Mouse (Mus musculus) forebrain, embryonic 15.5 days (tissue): ENCODE measurements around the gene Otulin. TPM values are rescaled to one million over a fixed set of nuclear protein-coding genes. Genes with fewer than 3 reads are reported as not detected.

Experiments used
- ATAC-seq: fragments of 200-750 bp; cut with Nextera tagmentation; replicated peaks from 2 replicates; pipeline ENCODE4 v1.8.0; 2017; ENCODE audit warnings: mild to moderate bottlenecking, moderate TSS enrichment, moderate library complexity
- H3K27ac ChIP-seq: fragments of 300-500 bp; sonication (generic); replicated peaks from 2 replicates; pipeline ENCODE4 v1.5.1; 2015; ENCODE audit warnings: mild to moderate bottlenecking, inconsistent platforms
- H3K27me3 ChIP-seq: fragments of 300-500 bp; sonication (generic); 2 replicates; pipeline ENCODE4 v1.6.1; 2015; ENCODE audit warnings: inconsistent platforms
- H3K36me3 ChIP-seq: fragments of 300-500 bp; sonication (generic); 2 replicates; pipeline ENCODE4 v1.6.1; 2015; ENCODE audit warnings: mild to moderate bottlenecking, inconsistent platforms
- H3K4me1 ChIP-seq: fragments of 300-500 bp; sonication (generic); 2 replicates; pipeline ENCODE4 v1.6.1; 2015; ENCODE audit warnings: inconsistent platforms
- H3K4me2 ChIP-seq: fragments of 300-500 bp; sonication (generic); replicated peaks from 2 replicates; pipeline ENCODE4 v1.6.1; 2015; ENCODE audit warnings: mild to moderate bottlenecking, inconsistent platforms
- H3K4me3 ChIP-seq: fragments of 300-500 bp; sonication (generic); 2 replicates; pipeline ENCODE4 v1.5.1; 2015; ENCODE audit warnings: mild to moderate bottlenecking, inconsistent platforms
- H3K9ac ChIP-seq: fragments of 300-500 bp; sonication (generic); replicated peaks from 2 replicates; pipeline ENCODE4 v1.6.1; 2015; ENCODE audit warnings: mild to moderate bottlenecking, inconsistent platforms
- H3K9me3 ChIP-seq: fragments of 300-500 bp; sonication (generic); 2 replicates; pipeline ENCODE4 v1.6.1; 2016; ENCODE audit warnings: inconsistent platforms
- WGBS: fragments of 180-500 bp; shearing (Covaris S2); methylation state at CpG from one replicate; pipeline ENCODE4 v1.1.7; 2015; ENCODE audit warnings: mixed read lengths; 5-methylcytosine and 5-hydroxymethylcytosine counted together
- polyA plus RNA-seq: library from polyadenylated mRNA; unstranded; fragments of >200 nt; fragmentation: Nextera tagmentation; extraction: Ambion mirVana; gene quantifications from 2 replicates; pipeline ENCODE4 v1.2.1, GENCODE M21; 2015

Otulin gene
- polyA plus RNA-seq, 1 experiment from 2014 or later: 30.7 TPM

GRCm38 (mm10) chr15:27625014-27625889 lies 5.2 kb downstream of the Otulin start:
- Histone ChIP-seq H3K4me3 (no peak overlapping the region), H3K4me2 (no peak overlapping the region), H3K27me3 (no peaks in the 10 kb centered on the region), H3K4me1 (peaks cover 17% of the 10 kb centered on the region), H3K36me3 (peaks cover 11% of the 10 kb centered on the region; the same call in 1 of the 2 replicates), H3K9me3 (no peaks in the 10 kb centered on the region), H3K27ac (no peak overlapping the region), H3K9ac (no peak overlapping the region)
- WGBS: 90% methylated on average over 13 of the region's 13 CpGs
- no peak for ATAC-seq

GRCm38 (mm10) chr15:27623286-27623685 lies 7.2 kb downstream of the Otulin start:
- Histone ChIP-seq H3K4me1 (no peaks in the 10 kb centered on the region), H3K4me2 (no peak overlapping the region), H3K27ac (no peak overlapping the region), H3K9me3 (no peaks in the 10 kb centered on the region), H3K27me3 (no peaks in the 10 kb centered on the region), H3K36me3 (peaks cover 21% of the 10 kb centered on the region), H3K4me3 (no peak overlapping the region), H3K9ac (no peak overlapping the region)
- 93% methylated on average over 6 of the region's 6 CpGs for WGBS
- ATAC-seq: no peak

DNA sequence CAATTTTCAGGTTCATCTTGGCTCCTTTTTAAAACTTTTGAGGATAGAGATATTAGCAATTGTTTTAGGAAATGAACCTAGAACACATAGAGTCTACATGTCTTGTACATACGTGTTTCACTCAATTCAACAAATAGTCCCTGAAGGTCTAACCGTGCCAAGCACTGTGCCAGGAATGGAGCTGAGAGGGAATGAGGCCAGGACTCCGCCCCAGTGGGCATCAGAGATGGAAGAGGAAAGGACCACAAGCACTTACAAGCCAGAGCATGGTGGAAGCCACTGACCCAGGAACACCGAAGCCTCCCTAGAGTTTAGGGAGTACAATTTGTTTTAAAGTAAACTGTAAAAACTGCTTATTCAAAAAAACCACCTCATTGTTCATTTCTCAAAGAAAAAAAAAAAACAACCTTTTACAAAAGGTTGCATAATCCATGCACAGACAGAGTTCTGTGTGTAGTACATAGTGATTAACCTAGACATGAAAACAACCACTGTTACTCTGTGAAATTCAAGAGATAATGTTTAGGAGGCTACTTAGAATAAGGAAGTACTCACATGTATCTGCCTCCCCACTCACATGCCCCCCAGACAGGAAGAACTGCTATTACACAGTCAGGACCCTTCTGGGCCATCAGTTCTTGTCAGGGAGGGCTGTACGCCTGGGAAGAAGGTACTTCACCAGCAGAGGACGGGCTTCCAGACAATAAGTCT lies 9.9 kb downstream of the Otulin start:
- ATAC-seq: no peak
- no peak overlapping the region for H3K4me2 ChIP-seq
- H3K4me1 ChIP-seq: no peaks in the 10 kb centered on the region
- H3K36me3 ChIP-seq: peaks cover 25% of the 10 kb centered on the region
- no peak overlapping the region for H3K4me3 ChIP-seq
- no peak overlapping the region for H3K9ac ChIP-seq
- no peaks in the 10 kb centered on the region for H3K27me3 ChIP-seq
- WGBS: 84% methylated on average over 6 of the region's 6 CpGs
- no peak overlapping the region for H3K27ac ChIP-seq
- no peaks in the 10 kb centered on the region for H3K9me3 ChIP-seq

GRCm38 (mm10) chr15:27619683-27620082 lies 10.8 kb downstream of the Otulin start:
- Histone ChIP-seq H3K27me3 (no peaks in the 10 kb centered on the region), H3K36me3 (peaks cover 29% of the 10 kb centered on the region), H3K9me3 (no peaks in the 10 kb centered on the region), H3K4me2 (no peak overlapping the region), H3K4me3 (no peak overlapping the region), H3K4me1 (no peaks in the 10 kb centered on the region), H3K9ac (no peak overlapping the region), H3K27ac (no peak overlapping the region)
- ATAC-seq: no peak
- WGBS: 83% methylated on average over 3 of the region's 3 CpGs

DNA sequence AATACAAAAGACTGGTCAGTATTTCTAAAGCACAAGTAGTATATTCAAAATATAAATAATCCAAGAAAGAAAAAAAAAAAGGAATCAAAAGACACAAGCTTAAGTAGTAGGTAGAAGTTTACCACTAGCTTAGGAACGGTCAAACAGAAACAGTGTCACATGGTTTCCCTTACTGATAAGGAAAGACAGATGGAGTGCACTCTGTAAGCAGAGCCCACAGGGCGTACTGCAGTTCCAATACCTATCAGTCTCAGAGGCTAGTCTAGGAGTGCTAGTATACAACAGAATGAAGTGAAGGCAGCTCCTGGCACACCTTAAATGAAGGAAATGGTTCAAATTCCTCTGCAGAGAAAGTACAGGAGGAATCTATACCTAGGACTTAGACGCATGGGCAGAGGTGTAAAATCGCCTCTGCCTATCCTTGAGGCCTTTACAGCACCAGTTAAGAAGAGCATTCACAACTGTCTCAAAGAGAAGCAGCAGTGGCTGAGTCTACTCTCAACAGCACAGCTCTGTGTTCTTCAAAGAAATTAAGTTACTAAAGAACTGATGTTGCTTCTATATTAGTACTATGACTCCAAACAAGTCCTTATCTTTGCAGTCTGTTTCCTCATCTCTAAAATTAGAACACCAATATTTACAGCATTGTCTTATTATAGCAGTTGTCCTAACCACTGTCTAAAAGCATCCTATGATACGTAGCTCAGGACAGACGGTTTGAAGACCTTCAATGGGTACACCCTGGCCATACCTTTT lies 11.5 kb downstream of the Otulin start:
- H3K27me3 ChIP-seq: no peaks in the 10 kb centered on the region
- H3K27ac ChIP-seq: no peak overlapping the region
- no peak overlapping the region for H3K9ac ChIP-seq
- WGBS: 89% methylated on average over 6 of the region's 6 CpGs
- H3K4me3 ChIP-seq: no peak overlapping the region
- H3K4me1 ChIP-seq: no peaks in the 10 kb centered on the region
- peaks cover 32% of the 10 kb centered on the region for H3K36me3 ChIP-seq
- no peak for ATAC-seq
- H3K4me2 ChIP-seq: no peak overlapping the region
- no peaks in the 10 kb centered on the region for H3K9me3 ChIP-seq

- 96% methylated on average over 3 of the region's 3 CpGs for WGBS
- Histone ChIP-seq H3K4me2 (no peak overlapping the region), H3K36me3 (peaks cover 24% of the 10 kb centered on the region)
Observed at GRCm38 (mm10) chr15:27617227-27617626, 13.3 kb downstream of the Otulin start.

GRCm38 (mm10) chr15:27616159-27616558 lies 14.3 kb downstream of the Otulin start:
- Histone ChIP-seq H3K4me3 (no peak overlapping the region), H3K27me3 (no peaks in the 10 kb centered on the region), H3K36me3 (peaks cover 24% of the 10 kb centered on the region), H3K9me3 (no peaks in the 10 kb centered on the region), H3K4me2 (no peak overlapping the region), H3K4me1 (peaks cover 4% of the 10 kb centered on the region; the same call in 1 of the 2 replicates), H3K9ac (no peak overlapping the region), H3K27ac (no peak overlapping the region)
- no peak for ATAC-seq
- 83% methylated on average over 4 of the region's 4 CpGs for WGBS

More at GRCm38 (mm10) chr15:27617227-27617626, 13.3 kb downstream of the Otulin start:
- Histone ChIP-seq H3K27ac (no peak overlapping the region), H3K4me1 (peaks cover 4% of the 10 kb centered on the region; the same call in 1 of the 2 replicates), H3K9me3 (no peaks in the 10 kb centered on the region), H3K4me3 (no peak overlapping the region), H3K9ac (no peak overlapping the region), H3K27me3 (no peaks in the 10 kb centered on the region)
- ATAC-seq: no peak

DNA sequence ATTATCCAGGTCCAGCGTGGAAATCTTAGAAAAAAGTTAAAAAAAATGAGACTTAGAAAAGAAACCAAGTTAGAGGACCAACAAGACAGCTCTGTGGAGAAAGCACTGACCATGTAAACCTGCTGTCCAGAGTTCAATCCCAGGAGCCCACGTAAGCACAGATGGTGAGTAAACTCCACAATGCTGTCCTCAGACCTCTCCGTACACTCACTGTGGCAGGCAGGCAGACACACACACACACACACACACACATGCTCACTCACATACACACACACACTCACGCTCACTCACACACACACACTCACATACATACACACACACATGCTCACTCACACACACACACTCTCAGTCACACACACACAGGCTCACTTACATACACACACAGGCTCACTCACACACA lies 17.2 kb downstream of the Otulin start:
- 0 out of 2 replicates have a peak, but pooled peaks have one; percentile 24 for ATAC-seq
- WGBS: 93% methylated on average over 4 of the region's 4 CpGs
- H3K9ac ChIP-seq: no peak overlapping the region
- no peaks in the 10 kb centered on the region for H3K27me3 ChIP-seq
- no peak overlapping the region for H3K4me2 ChIP-seq
- H3K9me3 ChIP-seq: no peaks in the 10 kb centered on the region
- H3K4me3 ChIP-seq: no peak overlapping the region
- H3K36me3 ChIP-seq: peaks cover 21% of the 10 kb centered on the region
- H3K27ac ChIP-seq: no peak overlapping the region
- peaks cover 4% of the 10 kb centered on the region; the same call in 1 of the 2 replicates for H3K4me1 ChIP-seq

- Histone ChIP-seq H3K4me3 (no peak overlapping the region), H3K9ac (no peak overlapping the region), H3K9me3 (no peaks in the 10 kb centered on the region), H3K27ac (no peak overlapping the region), H3K36me3 (peaks cover 22% of the 10 kb centered on the region), H3K4me1 (peaks cover 4% of the 10 kb centered on the region; the same call in 1 of the 2 replicates), H3K27me3 (no peaks in the 10 kb centered on the region), H3K4me2 (no peak overlapping the region)
- 42% methylated on average over 6 of the region's 6 CpGs for WGBS
- ATAC-seq: peak; percentile 85
Observed at GRCm38 (mm10) chr15:27612533-27613221, 17.8 kb downstream of the Otulin start.

DNA sequence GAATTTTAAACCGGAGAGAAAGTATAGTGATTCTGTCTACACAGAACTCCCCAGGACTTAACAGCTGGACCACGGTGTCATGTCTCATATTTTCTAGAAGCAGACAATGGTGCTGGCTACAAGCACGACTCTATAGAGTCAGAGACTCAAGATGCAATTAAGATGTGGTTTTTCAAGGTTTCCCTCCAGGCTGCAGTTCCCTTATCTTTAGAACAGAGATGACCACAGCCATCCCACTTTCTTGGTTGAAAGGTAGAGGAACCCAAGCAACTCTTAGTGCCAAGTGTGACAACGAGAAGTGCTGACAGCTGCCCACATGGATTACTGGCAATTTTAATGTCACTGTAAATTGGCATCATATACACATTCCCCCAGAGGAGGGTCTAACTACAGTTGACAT lies 20.9 kb downstream of the Otulin start:
- Histone ChIP-seq H3K36me3 (peaks cover 29% of the 10 kb centered on the region; the same call in 1 of the 2 replicates), H3K4me3 (no peak overlapping the region), H3K9me3 (no peaks in the 10 kb centered on the region), H3K9ac (no peak overlapping the region), H3K4me1 (peaks cover 4% of the 10 kb centered on the region; the same call in 1 of the 2 replicates), H3K27ac (no peak overlapping the region), H3K4me2 (no peak overlapping the region), H3K27me3 (no peaks in the 10 kb centered on the region)
- 81% methylated on average over 4 of the region's 4 CpGs for WGBS
- no peak for ATAC-seq

- no peak overlapping the region for H3K4me2 ChIP-seq
- WGBS: 88% methylated on average over 3 of the region's 3 CpGs
- H3K4me1 ChIP-seq: no peaks in the 10 kb centered on the region
- no peak for ATAC-seq
- no peak overlapping the region for H3K4me3 ChIP-seq
- no peaks in the 10 kb centered on the region for H3K9me3 ChIP-seq
- H3K9ac ChIP-seq: no peak overlapping the region
- H3K27ac ChIP-seq: no peak overlapping the region
- no peaks in the 10 kb centered on the region for H3K27me3 ChIP-seq
- H3K36me3 ChIP-seq: peaks cover 35% of the 10 kb centered on the region; the same call in 1 of the 2 replicates
Observed at GRCm38 (mm10) chr15:27605252-27605651, 25.2 kb downstream of the Otulin start.
